Comparison of ENCODE assay signal across 11 mouse cellular contexts in the genomic region with DNA sequence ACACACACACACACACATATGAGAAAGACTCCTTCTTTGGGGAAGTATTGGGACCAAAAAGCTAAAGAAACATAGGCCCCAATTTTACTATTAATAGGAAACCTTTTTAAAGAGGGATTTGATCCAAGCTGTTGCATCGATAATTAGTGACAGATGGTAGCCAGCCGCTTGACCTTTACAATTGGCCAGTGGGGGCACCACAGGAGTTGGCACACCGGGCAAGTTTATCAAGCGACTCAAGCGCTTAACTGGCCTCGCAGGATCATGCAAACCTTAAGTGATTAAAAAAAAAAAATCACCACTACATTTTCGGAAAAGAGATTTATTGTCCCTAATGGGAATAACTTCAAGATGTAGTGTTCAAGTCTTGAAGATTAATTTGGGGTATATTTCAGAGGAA. TPM values are rescaled to one million over a fixed set of nuclear protein-coding genes. Genes with fewer than 3 reads are reported as not detected.
DNase-seq lines count a peak whose midpoint lies in the region; ATAC-seq lines count a peak whose summit lies in the region.
"Had no signal": no experiment of that assay in that cellular context is flagged by ENCODE, and none has a peak within 500 bp of the region (broad histone marks: within the 10 kb centered on the region; RNA-seq: fewer than 3 reads in every experiment).

No protein-coding gene starts in this region.

- no peaks in the 10 kb centered on the region for H3K36me3 ChIP-seq in heart, embryonic 13.5 days
- no peaks in the 10 kb centered on the region for H3K36me3 ChIP-seq in lung, embryonic 16.5 days (ENCODE audit: control insufficient read depth, insufficient read depth, low read length)
- no peaks in the 10 kb centered on the region for H3K36me3 ChIP-seq in liver, embryonic 15.5 days (replicated peaks)

- H3K9me3 ChIP-seq in heart, embryonic 13.5 days = no peaks in the 10 kb centered on the region
- H3K9me3 ChIP-seq in lung, embryonic 16.5 days (ENCODE audit: control insufficient read depth, low read length) = no peaks in the 10 kb centered on the region
- no peaks in the 10 kb centered on the region for H3K9me3 ChIP-seq in liver, embryonic 15.5 days (replicated peaks)

- H3K27ac ChIP-seq in heart, embryonic 13.5 days (replicated peaks) = 0 out of 2 replicates have a peak overlapping the region, but pooled peaks have one; percentile 51
- peak overlapping the region; percentile 87 for H3K27ac ChIP-seq in lung, embryonic 16.5 days (ENCODE audit: low read length)
- peak overlapping the region; percentile 84 for H3K27ac ChIP-seq in liver, embryonic 15.5 days (replicated peaks)

- no peaks in the 10 kb centered on the region for H3K27me3 ChIP-seq in heart, embryonic 13.5 days (replicated peaks)
- no peaks in the 10 kb centered on the region for H3K27me3 ChIP-seq in lung, embryonic 16.5 days (ENCODE audit: control insufficient read depth, insufficient read depth, low read depth, low read length)
- no peaks in the 10 kb centered on the region for H3K27me3 ChIP-seq in liver, embryonic 15.5 days

- intact Hi-C loops in heart, postnatal 10 days (cut with DNase I) = loop anchor here (10.0 kb wide), 1 partner anchor 228 kb away; a partner anchor contains a TSS

- H3K4me2 ChIP-seq in heart, embryonic 13.5 days = no peak overlapping the region
- no peak overlapping the region for H3K4me2 ChIP-seq in lung, embryonic 16.5 days (ENCODE audit: low read depth, low read length)
- no peak overlapping the region for H3K4me2 ChIP-seq in liver, embryonic 15.5 days

- H3K4me1 ChIP-seq in heart, embryonic 13.5 days = peaks cover 15% of the 10 kb centered on the region
- H3K4me1 ChIP-seq in lung, embryonic 16.5 days (replicated peaks; ENCODE audit: control insufficient read depth, insufficient read depth, low read length) = no peaks in the 10 kb centered on the region
- peaks cover 57% of the 10 kb centered on the region for H3K4me1 ChIP-seq in liver, embryonic 15.5 days (replicated peaks)

- no peak overlapping the region for H3K4me3 ChIP-seq in heart, embryonic 13.5 days
- no peak overlapping the region for H3K4me3 ChIP-seq in lung, embryonic 16.5 days (ENCODE audit: low read length)
- no peak overlapping the region for H3K4me3 ChIP-seq in liver, embryonic 15.5 days (replicated peaks)

- 85% methylated on average over 7 of the region's 7 CpGs for WGBS in heart, embryonic 13.5 days
- 74% methylated on average over 7 of the region's 7 CpGs for WGBS in lung, embryonic 16.5 days
- 73% methylated on average over 7 of the region's 7 CpGs for WGBS in liver, embryonic 15.5 days (ENCODE audit: insufficient replicate concordance)

- no peak overlapping the region for H3K9ac ChIP-seq in heart, embryonic 13.5 days
- H3K9ac ChIP-seq in lung, embryonic 16.5 days (ENCODE audit: low read length) = no peak overlapping the region
- peak overlapping the region; percentile 35; the same call in 1 of the 2 replicates for H3K9ac ChIP-seq in liver, embryonic 15.5 days

- no peak for DNase-seq in heart, postnatal 10 days
- no peak for DNase-seq in lung, postnatal 10 days
- peak; percentile 63 to 66 for DNase-seq in cerebellum, postnatal 36 days
- DNase-seq in right cerebral cortex, adult 2 months (ENCODE audit: low spot score in 2 of 2) = no peak
- DNase-seq: B cell, adult 2 months; kidney, postnatal 10 days; thymus, postnatal 4 days had no signal

- no peak for ATAC-seq in heart, embryonic 13.5 days (ENCODE audit: extremely low read depth, insufficient number of reproducible peaks, low FRiP score, low TSS enrichment)
- no peak for ATAC-seq in lung, embryonic 16.5 days (ENCODE audit: low read depth)
- no peak for ATAC-seq in liver, embryonic 15.5 days (ENCODE audit: insufficient read depth)
- ATAC-seq in erythroid progenitor cell, adult 5-6 weeks (replicated peaks; ENCODE audit: low FRiP score, poor library complexity, severe bottlenecking) = no peak

RNA-seq across cellular contexts. Expression of a gene that starts 11.2 kb away (rescaled TPM):
- 54.8 and 60.0 TPM in 2 replicates for polyA plus RNA-seq in heart, embryonic 13.5 days (2015; fragmentation: Nextera tagmentation; extraction: Ambion mirVana)
- total RNA-seq in heart, postnatal 10 days (2021) = 100 to 1,000 TPM; 167 to 189 TPM
- 130 and 135 TPM in 2 replicates for polyA plus RNA-seq in lung, embryonic 16.5 days (2015; fragmentation: Nextera tagmentation; extraction: Ambion mirVana)
- 125 and 146 TPM in 2 replicates for polyA plus RNA-seq in liver, embryonic 15.5 days (2015; fragmentation: Nextera tagmentation; extraction: Ambion mirVana)
- 1,614 and 1,995 TPM in 2 replicates for total RNA-seq in erythroid progenitor cell, adult 5-6 weeks (2015; ENCODE audit: low replicate concordance)
- total RNA-seq in erythroid progenitor cell, adult 5-6 weeks (2017; ENCODE audit: low replicate concordance) = 2,133 and 2,242 TPM in 2 replicates

RNA-seq across cellular contexts. Expression of a gene that starts 17.1 kb away (rescaled TPM):
- 2.4 TPM in 2 replicates for polyA plus RNA-seq in heart, embryonic 13.5 days (2015; fragmentation: Nextera tagmentation; extraction: Ambion mirVana)
- total RNA-seq in heart, postnatal 10 days (2021) = 10 to 100 TPM; 26.2 to 30.6 TPM
- polyA plus RNA-seq in lung, embryonic 16.5 days (2015; fragmentation: Nextera tagmentation; extraction: Ambion mirVana) = 7.4 and 9.5 TPM in 2 replicates
- 6.0 and 7.4 TPM in 2 replicates for polyA plus RNA-seq in liver, embryonic 15.5 days (2015; fragmentation: Nextera tagmentation; extraction: Ambion mirVana)
- total RNA-seq in erythroid progenitor cell, adult 5-6 weeks (2015; ENCODE audit: low replicate concordance) = 379 and 393 TPM in 2 replicates
- total RNA-seq in erythroid progenitor cell, adult 5-6 weeks (2017; ENCODE audit: low replicate concordance) = 236 and 363 TPM in 2 replicates

RNA-seq across cellular contexts. Expression of a gene that starts 18.4 kb away (rescaled TPM):
- polyA plus RNA-seq in heart, embryonic 13.5 days (2015; fragmentation: Nextera tagmentation; extraction: Ambion mirVana) = 0.60 and 0.84 TPM in 2 replicates
- 10 to 100 TPM; 32.3 to 37.7 TPM for total RNA-seq in heart, postnatal 10 days (2021)
- 2.9 and 3.4 TPM in 2 replicates for polyA plus RNA-seq in lung, embryonic 16.5 days (2015; fragmentation: Nextera tagmentation; extraction: Ambion mirVana)
- polyA plus RNA-seq in liver, embryonic 15.5 days (2015; fragmentation: Nextera tagmentation; extraction: Ambion mirVana) = 3.6 and 4.1 TPM in 2 replicates
- total RNA-seq in erythroid progenitor cell, adult 5-6 weeks (2015; ENCODE audit: low replicate concordance) = 9.0 and 15.1 TPM in 2 replicates
- total RNA-seq in erythroid progenitor cell, adult 5-6 weeks (2017; ENCODE audit: low replicate concordance) = 2,771 and 6,356 TPM in 2 replicates

RNA-seq across cellular contexts. Expression of a gene that starts 18.6 kb away (rescaled TPM):
- 1.6 and 3.0 TPM in 2 replicates for polyA plus RNA-seq in heart, embryonic 13.5 days (2015; fragmentation: Nextera tagmentation; extraction: Ambion mirVana)
- 100 to 1,000 TPM; 116 to 129 TPM for total RNA-seq in heart, postnatal 10 days (2021)
- 4.8 and 6.8 TPM in 2 replicates for polyA plus RNA-seq in lung, embryonic 16.5 days (2015; fragmentation: Nextera tagmentation; extraction: Ambion mirVana)
- 4.0 and 6.7 TPM in 2 replicates for polyA plus RNA-seq in liver, embryonic 15.5 days (2015; fragmentation: Nextera tagmentation; extraction: Ambion mirVana)
- total RNA-seq in erythroid progenitor cell, adult 5-6 weeks (2015; ENCODE audit: low replicate concordance) = 1,210 and 1,460 TPM in 2 replicates
- 1,557 and 1,840 TPM in 2 replicates for total RNA-seq in erythroid progenitor cell, adult 5-6 weeks (2017; ENCODE audit: low replicate concordance)

RNA-seq across cellular contexts. Expression of a gene that starts 21.4 kb away (rescaled TPM):
- polyA plus RNA-seq in heart, embryonic 13.5 days (2015; fragmentation: Nextera tagmentation; extraction: Ambion mirVana) = 3.9 and 4.2 TPM in 2 replicates
- total RNA-seq in heart, postnatal 10 days (2021) = 100 to 1,000 TPM; 285 to 300 TPM
- polyA plus RNA-seq in lung, embryonic 16.5 days (2015; fragmentation: Nextera tagmentation; extraction: Ambion mirVana) = 13.6 and 15.8 TPM in 2 replicates
- polyA plus RNA-seq in liver, embryonic 15.5 days (2015; fragmentation: Nextera tagmentation; extraction: Ambion mirVana) = 10.0 and 11.6 TPM in 2 replicates
- total RNA-seq in erythroid progenitor cell, adult 5-6 weeks (2015; ENCODE audit: low replicate concordance) = 851 and 976 TPM in 2 replicates
- 2,677 and 3,057 TPM in 2 replicates for total RNA-seq in erythroid progenitor cell, adult 5-6 weeks (2017; ENCODE audit: low replicate concordance)

Comparison
In these comparisons a context has a peak if more than half of its experiments do, and no peak if none do; other contexts are left out.
1. DNase-seq: peak in cerebellum, postnatal 36 days (2 of 2); none in heart, postnatal 10 days (0 of 2), lung, postnatal 10 days (single experiment) and right cerebral cortex, adult 2 months (0 of 2).
2. Peak in every context shown above with its lines, with median percentiles within 50 percentile points of each other: H3K27ac ChIP-seq.